Comparison of ENCODE assay signal across 9 mouse cellular contexts in genomic region chr2:159053534-159053933, GRCm38 (mm10).
DNase-seq lines count a peak whose midpoint lies in the region; TF ChIP-seq lines count a peak whose summit lies in the region.
"Had no signal": no experiment of that assay in that cellular context is flagged by ENCODE, and none has a peak within 500 bp of the region (broad histone marks: within the 10 kb centered on the region; RNA-seq: fewer than 3 reads in every experiment).

No protein-coding gene starts in this region.

- H3K79me2 ChIP-seq in heart, adult 2 months (replicated peaks; ENCODE audit: control insufficient read depth, insufficient read depth, low read length) = no peaks in the 10 kb centered on the region

- DNase-seq in lung, adult 2 months = peak; percentile 11
- no peak for DNase-seq in lung, postnatal 25 days (ENCODE audit: low spot score)
- DNase-seq in heart, adult 2 months = peak in 1 of 2 experiments; percentile 35
- peak; percentile 35 for DNase-seq in kidney, adult 9 months
- DNase-seq in lung, postnatal 10 days = peak; percentile 56
- DNase-seq in right cerebral cortex, adult 2 months (ENCODE audit: low spot score in 2 of 2) = no peak
- DNase-seq in natural killer cell, adult 2 months (ENCODE audit: low spot score in 2 of 2) = no peak
- DNase-seq in layer of hippocampus, adult 9-11 months = no peak

- 0 out of 2 replicates have a peak, but pooled peaks have one; percentile 11 for TF ChIP-seq EP300 in heart, adult 2 months (IDR thresholded peaks at IDR 0.05; ENCODE audit: insufficient read depth, low read depth, low read length)

- WGBS in lung, adult 2 months = 33% methylated on average over 10 of the region's 10 CpGs
- 39% methylated on average over 10 of the region's 10 CpGs for WGBS in heart, adult 2 months

- H3K4me3 ChIP-seq in lung, adult 2 months (replicated peaks; ENCODE audit: extremely low read depth, low read depth, low read length) = no peak overlapping the region
- H3K4me3 ChIP-seq in heart, adult 2 months = no peak overlapping the region

- intact Hi-C loops in heart, adult 2 months (cut with DNase I) = loop anchor here (5.0 kb wide), 1 partner anchor 1314 kb away; the partner anchor contains the start of gene Mafb

- H3K4me1 ChIP-seq in lung, adult 2 months (ENCODE audit: control insufficient read depth, insufficient read depth, low read length) = no peaks in the 10 kb centered on the region
- peaks cover 3% of the 10 kb centered on the region for H3K4me1 ChIP-seq in heart, adult 2 months (ENCODE audit: control insufficient read depth, insufficient read depth, low read length)

- no peak overlapping the region for H3K27ac ChIP-seq in heart, adult 2 months

- TF ChIP-seq POLR2A in lung, adult 2 months (IDR thresholded peaks at IDR 0.05; ENCODE audit: borderline replicate concordance, extremely low read depth, low read depth, low read length) = no peak
- TF ChIP-seq POLR2A in heart, adult 2 months (IDR thresholded peaks at IDR 0.05; ENCODE audit: insufficient read depth, low read depth, low read length) = no peak

- TF ChIP-seq CTCF in lung, adult 2 months (IDR thresholded peaks at IDR 0.05; ENCODE audit: insufficient read depth, low read length) = no peak
- no peak for TF ChIP-seq CTCF in heart, adult 2 months (IDR thresholded peaks at IDR 0.05)

- H3K36me3 ChIP-seq in heart, adult 2 months (ENCODE audit: control insufficient read depth, insufficient read depth, low read length) = no peaks in the 10 kb centered on the region
- H3K36me3 ChIP-seq: G1E had no signal

- no peaks in the 10 kb centered on the region for H3K27me3 ChIP-seq in heart, adult 2 months (ENCODE audit: control insufficient read depth, insufficient read depth, low read length)

- no peak overlapping the region for H3K9ac ChIP-seq in heart, adult 2 months (ENCODE audit: low read depth, low read length)

Comparison
In these comparisons a context has a peak if more than half of its experiments do, and no peak if none do; other contexts are left out.
1. DNase-seq: peak in lung, adult 2 months (single experiment), kidney, adult 9 months (single experiment) and lung, postnatal 10 days (single experiment); none in lung, postnatal 25 days (single experiment), right cerebral cortex, adult 2 months (0 of 2), natural killer cell, adult 2 months (0 of 2) and layer of hippocampus, adult 9-11 months (single experiment).